Mouse (Mus musculus): ENCODE results near the gene Hnrnpf. TPM values are rescaled to one million over a fixed set of nuclear protein-coding genes. Genes with fewer than 3 reads are reported as not detected.
A peak's percentile ranks its signal among the peaks of the same experiment; 100 is the strongest.

The Hnrnpf gene
- polyA plus RNA-seq, 1 experiment from 2014 or later: 723 TPM

DNA sequence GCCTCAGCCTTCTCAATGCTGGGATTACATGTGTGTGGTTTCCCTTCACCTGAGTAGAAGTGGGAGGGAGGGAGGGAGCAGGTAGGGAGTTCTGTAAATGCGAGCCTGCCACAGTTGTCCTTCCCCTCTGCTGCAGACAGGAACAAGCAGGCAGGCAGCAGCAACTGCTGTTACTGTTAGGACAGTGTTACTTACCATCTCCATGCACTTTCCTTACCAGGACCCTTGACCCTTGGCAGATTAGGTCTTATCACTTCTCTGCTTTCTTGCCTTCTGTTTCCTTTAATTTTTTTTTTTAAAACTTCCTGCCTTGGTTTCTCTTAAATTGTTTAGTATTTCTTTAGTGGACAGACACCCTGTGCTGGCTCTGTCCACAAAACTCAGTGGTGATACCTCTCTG is 12.1 kb upstream of the Hnrnpf start:
- no peaks in the 10 kb centered on the region for H3K27me3 ChIP-seq (ENCODE audit: control insufficient read depth, insufficient read depth, low read length)
- ATAC-seq (ENCODE audit: low FRiP score) (no peak), DNase-seq (ENCODE audit: low spot score, missing footprints) (no peak)
- 73% methylated on average over 1 of the region's 1 CpGs for WGBS
- no peaks in the 10 kb centered on the region for H3K9me3 ChIP-seq (ENCODE audit: control insufficient read depth, low read length)
- H3K9ac ChIP-seq (ENCODE audit: low read length): no peak overlapping the region
- H3K4me2 ChIP-seq: no peak overlapping the region
- no peak overlapping the region for H3K4me3 ChIP-seq (ENCODE audit: low read depth, low read length)
- no peak overlapping the region for H3K27ac ChIP-seq (ENCODE audit: low read depth, low read length)
- H3K4me1 ChIP-seq (ENCODE audit: control insufficient read depth, insufficient read depth, low read length): no peaks in the 10 kb centered on the region
- no peaks in the 10 kb centered on the region for H3K36me3 ChIP-seq (ENCODE audit: control insufficient read depth, insufficient read depth, low read length)

DNA sequence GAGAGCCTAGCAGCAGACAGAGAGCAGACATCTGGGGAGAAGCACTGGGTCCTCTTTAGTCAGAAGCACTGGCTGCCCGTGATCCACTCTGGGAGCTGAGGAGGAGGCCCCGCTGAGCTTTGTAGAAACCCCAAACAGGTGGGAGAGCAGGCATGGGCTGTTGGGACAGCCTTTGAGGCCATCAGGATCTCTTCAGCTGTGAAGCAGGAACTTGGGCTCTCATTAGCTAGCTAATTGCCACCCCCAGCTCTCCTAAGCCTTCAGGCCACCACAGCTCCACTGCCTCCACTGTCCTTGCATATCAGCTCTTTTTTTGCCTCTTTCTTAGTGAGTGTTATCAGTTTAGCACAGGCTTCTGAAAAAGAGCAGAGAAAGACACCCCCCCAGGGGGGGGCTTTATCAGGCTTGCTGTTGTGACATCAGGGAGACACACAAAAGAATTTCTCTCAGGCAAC is 11.5 kb upstream of the Hnrnpf start:
- 54% methylated on average over 2 of the region's 2 CpGs for WGBS
- Histone ChIP-seq H3K9me3 (ENCODE audit: control insufficient read depth, low read length) (no peaks in the 10 kb centered on the region), H3K9ac (ENCODE audit: low read length) (no peak overlapping the region), H3K36me3 (ENCODE audit: control insufficient read depth, insufficient read depth, low read length) (no peaks in the 10 kb centered on the region), H3K4me3 (ENCODE audit: low read depth, low read length) (no peak overlapping the region), H3K27me3 (ENCODE audit: control insufficient read depth, insufficient read depth, low read length) (no peaks in the 10 kb centered on the region), H3K4me2 (no peak overlapping the region), H3K4me1 (ENCODE audit: control insufficient read depth, insufficient read depth, low read length) (no peaks in the 10 kb centered on the region), H3K27ac (ENCODE audit: low read depth, low read length) (no peak overlapping the region)
- DNase-seq (ENCODE audit: low spot score, missing footprints) (peak; percentile 59), ATAC-seq (ENCODE audit: low FRiP score) (no peak)

- H3K27me3 ChIP-seq (ENCODE audit: control insufficient read depth, insufficient read depth, low read length): no peaks in the 10 kb centered on the region
- DNase-seq (ENCODE audit: low spot score, missing footprints): no peak
- no peak overlapping the region for H3K9ac ChIP-seq (ENCODE audit: low read length)
- H3K9me3 ChIP-seq (ENCODE audit: control insufficient read depth, low read length): no peaks in the 10 kb centered on the region
- ATAC-seq (ENCODE audit: low FRiP score): no peak
- no peak overlapping the region for H3K27ac ChIP-seq (ENCODE audit: low read depth, low read length)
- no peaks in the 10 kb centered on the region for H3K36me3 ChIP-seq (ENCODE audit: control insufficient read depth, insufficient read depth, low read length)
- H3K4me2 ChIP-seq: no peak overlapping the region
- no peaks in the 10 kb centered on the region for H3K4me1 ChIP-seq (ENCODE audit: control insufficient read depth, insufficient read depth, low read length)
- H3K4me3 ChIP-seq (ENCODE audit: low read depth, low read length): no peak overlapping the region
- 86% methylated on average over 6 of the region's 6 CpGs for WGBS
Measured at GRCm38 (mm10) chr6:117890257-117890656, 9.9 kb upstream of the Hnrnpf start.

- peak; percentile 75 for DNase-seq (ENCODE audit: low spot score, missing footprints)
- H3K27me3 ChIP-seq (ENCODE audit: control insufficient read depth, insufficient read depth, low read length): no peaks in the 10 kb centered on the region
- H3K9ac ChIP-seq (ENCODE audit: low read length): no peak overlapping the region
- 68% methylated on average over 14 of the region's 14 CpGs for WGBS
- H3K36me3 ChIP-seq (ENCODE audit: control insufficient read depth, insufficient read depth, low read length): no peaks in the 10 kb centered on the region
- ATAC-seq (ENCODE audit: low FRiP score): no peak
- no peaks in the 10 kb centered on the region for H3K9me3 ChIP-seq (ENCODE audit: control insufficient read depth, low read length)
- no peak overlapping the region for H3K4me3 ChIP-seq (ENCODE audit: low read depth, low read length)
- H3K4me1 ChIP-seq (ENCODE audit: control insufficient read depth, insufficient read depth, low read length): no peaks in the 10 kb centered on the region
- no peak overlapping the region for H3K27ac ChIP-seq (ENCODE audit: low read depth, low read length)
- no peak overlapping the region for H3K4me2 ChIP-seq
Measured at GRCm38 (mm10) chr6:117891369-117892160, 8.6 kb upstream of the Hnrnpf start.

GRCm38 (mm10) chr6:117892386-117892785 is 7.7 kb upstream of the Hnrnpf start:
- H3K4me3 ChIP-seq (ENCODE audit: low read depth, low read length): no peak overlapping the region
- H3K9me3 ChIP-seq (ENCODE audit: control insufficient read depth, low read length): no peaks in the 10 kb centered on the region
- no peak overlapping the region for H3K27ac ChIP-seq (ENCODE audit: low read depth, low read length)
- no peak for DNase-seq (ENCODE audit: low spot score, missing footprints)
- ATAC-seq (ENCODE audit: low FRiP score): no peak
- H3K27me3 ChIP-seq (ENCODE audit: control insufficient read depth, insufficient read depth, low read length): no peaks in the 10 kb centered on the region
- no peak overlapping the region for H3K4me2 ChIP-seq
- WGBS: 72% methylated on average over 3 of the region's 3 CpGs
- H3K9ac ChIP-seq (ENCODE audit: low read length): no peak overlapping the region
- no peaks in the 10 kb centered on the region for H3K36me3 ChIP-seq (ENCODE audit: control insufficient read depth, insufficient read depth, low read length)
- no peaks in the 10 kb centered on the region for H3K4me1 ChIP-seq (ENCODE audit: control insufficient read depth, insufficient read depth, low read length)

- H3K4me3 ChIP-seq (ENCODE audit: low read depth, low read length): no peak overlapping the region
- no peaks in the 10 kb centered on the region for H3K36me3 ChIP-seq (ENCODE audit: control insufficient read depth, insufficient read depth, low read length)
- ATAC-seq (ENCODE audit: low FRiP score) (no peak), DNase-seq (ENCODE audit: low spot score, missing footprints) (no peak)
- no peak overlapping the region for H3K9ac ChIP-seq (ENCODE audit: low read length)
- no peaks in the 10 kb centered on the region for H3K9me3 ChIP-seq (ENCODE audit: control insufficient read depth, low read length)
- no peaks in the 10 kb centered on the region for H3K4me1 ChIP-seq (ENCODE audit: control insufficient read depth, insufficient read depth, low read length)
- no peak overlapping the region for H3K27ac ChIP-seq (ENCODE audit: low read depth, low read length)
- no peak overlapping the region for H3K4me2 ChIP-seq
- no peaks in the 10 kb centered on the region for H3K27me3 ChIP-seq (ENCODE audit: control insufficient read depth, insufficient read depth, low read length)
- 98% methylated on average over 2 of the region's 2 CpGs for WGBS
Measured at GRCm38 (mm10) chr6:117893435-117893834, 6.7 kb upstream of the Hnrnpf start.

GRCm38 (mm10) chr6:117897800-117898199 is 2.3 kb upstream of the Hnrnpf start:
- H3K4me3 ChIP-seq (ENCODE audit: low read depth, low read length): no peak overlapping the region
- H3K4me1 ChIP-seq (ENCODE audit: control insufficient read depth, insufficient read depth, low read length): no peaks in the 10 kb centered on the region
- no peaks in the 10 kb centered on the region for H3K27me3 ChIP-seq (ENCODE audit: control insufficient read depth, insufficient read depth, low read length)
- DNase-seq (ENCODE audit: low spot score, missing footprints): no peak
- no peaks in the 10 kb centered on the region for H3K36me3 ChIP-seq (ENCODE audit: control insufficient read depth, insufficient read depth, low read length)
- H3K27ac ChIP-seq (ENCODE audit: low read depth, low read length): no peak overlapping the region
- no peak overlapping the region for H3K4me2 ChIP-seq
- H3K9ac ChIP-seq (ENCODE audit: low read length): no peak overlapping the region
- WGBS: 86% methylated on average over 5 of the region's 5 CpGs
- ATAC-seq (ENCODE audit: low FRiP score): no peak
- no peaks in the 10 kb centered on the region for H3K9me3 ChIP-seq (ENCODE audit: control insufficient read depth, low read length)

DNA sequence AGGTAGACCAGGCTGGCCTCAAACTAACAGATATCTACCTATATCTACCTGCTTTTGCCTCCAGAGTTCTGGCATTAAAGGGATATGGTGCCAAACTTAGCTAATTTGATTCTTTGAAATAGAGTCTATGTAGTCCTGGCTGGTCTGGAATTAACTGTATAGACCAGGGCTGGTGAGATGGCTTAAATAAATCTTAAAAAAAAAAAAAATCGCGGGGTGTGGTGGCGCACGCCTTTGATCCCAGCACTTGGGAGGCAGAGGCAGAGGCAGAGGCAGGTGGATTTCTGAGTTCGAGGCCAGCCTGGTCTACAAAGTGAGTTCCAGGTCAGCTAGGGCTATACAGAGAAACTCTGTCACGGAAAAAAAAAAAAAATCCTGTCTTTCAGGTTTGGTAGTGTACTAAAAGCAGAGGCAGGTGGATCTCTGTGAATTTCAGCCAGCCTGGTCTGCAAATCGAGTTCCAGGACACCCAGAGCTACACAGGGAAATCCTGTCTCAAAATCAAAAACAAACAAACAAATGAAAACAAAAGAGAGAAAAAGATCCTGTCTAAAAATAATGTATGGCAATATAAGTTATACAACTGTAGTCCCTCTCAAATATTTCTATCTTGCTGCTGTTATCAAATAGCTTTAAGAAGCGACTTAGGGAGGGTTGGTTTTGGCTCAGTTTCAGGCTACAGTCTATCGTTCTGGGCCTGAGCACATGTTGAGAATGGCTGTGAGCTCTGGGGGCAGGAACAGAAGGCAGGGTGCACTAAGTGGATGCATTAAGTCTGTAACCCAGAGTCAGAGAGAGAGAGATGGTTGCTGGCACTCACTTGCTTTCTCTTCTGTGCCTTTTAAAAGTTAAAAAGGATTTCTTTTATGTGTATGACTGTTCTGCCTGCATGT is 1.6 kb downstream of the Hnrnpf start:
- no peaks in the 10 kb centered on the region for H3K27me3 ChIP-seq (ENCODE audit: control insufficient read depth, insufficient read depth, low read length)
- H3K4me2 ChIP-seq: no peak overlapping the region
- H3K9me3 ChIP-seq (ENCODE audit: control insufficient read depth, low read length): no peaks in the 10 kb centered on the region
- no peak overlapping the region for H3K4me3 ChIP-seq (ENCODE audit: low read depth, low read length)
- ATAC-seq (ENCODE audit: low FRiP score): no peak
- DNase-seq (ENCODE audit: low spot score, missing footprints): no peak
- H3K4me1 ChIP-seq (ENCODE audit: control insufficient read depth, insufficient read depth, low read length): peaks cover 4% of the 10 kb centered on the region
- no peak overlapping the region for H3K27ac ChIP-seq (ENCODE audit: low read depth, low read length)
- H3K36me3 ChIP-seq (ENCODE audit: control insufficient read depth, insufficient read depth, low read length): no peaks in the 10 kb centered on the region
- 78% methylated on average over 9 of the region's 9 CpGs for WGBS
- H3K9ac ChIP-seq (ENCODE audit: low read length): no peak overlapping the region

DNA sequence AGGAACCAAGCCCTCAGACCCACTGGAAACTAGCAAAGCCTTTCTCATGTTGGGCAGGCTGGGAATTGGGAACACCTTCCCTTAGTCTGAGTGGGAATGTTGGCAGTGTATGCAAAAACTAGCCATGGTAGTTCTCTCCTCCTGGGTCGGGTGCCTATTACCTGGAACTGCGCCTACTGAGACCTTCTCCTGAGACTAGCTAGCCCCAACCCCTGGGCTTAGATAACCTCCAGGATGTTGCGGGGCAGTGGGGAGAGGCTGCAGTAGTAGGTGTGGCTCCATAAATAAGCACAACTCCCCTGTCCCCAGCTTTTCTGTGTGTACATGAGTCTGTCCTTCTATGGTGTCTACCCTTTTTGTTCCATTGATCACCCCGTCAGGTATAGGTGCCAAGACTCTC is 2.4 kb downstream of the Hnrnpf start:
- Histone ChIP-seq H3K27ac (ENCODE audit: low read depth, low read length) (no peak overlapping the region), H3K9me3 (ENCODE audit: control insufficient read depth, low read length) (no peaks in the 10 kb centered on the region), H3K4me3 (ENCODE audit: low read depth, low read length) (no peak overlapping the region), H3K4me2 (no peak overlapping the region), H3K4me1 (ENCODE audit: control insufficient read depth, insufficient read depth, low read length) (peaks cover 4% of the 10 kb centered on the region), H3K9ac (ENCODE audit: low read length) (no peak overlapping the region), H3K27me3 (ENCODE audit: control insufficient read depth, insufficient read depth, low read length) (no peaks in the 10 kb centered on the region), H3K36me3 (ENCODE audit: control insufficient read depth, insufficient read depth, low read length) (no peaks in the 10 kb centered on the region)
- ATAC-seq (ENCODE audit: low FRiP score) (no peak), DNase-seq (ENCODE audit: low spot score, missing footprints) (no peak)
- 87% methylated on average over 4 of the region's 4 CpGs for WGBS
